Mouse (Mus musculus) cortical plate, adult 2 months (tissue): Measurements from ENCODE around the gene Dscaml1.

ENCODE experiments used
- CTCF ChIP-seq: fragments of 200-500 bp; IDR thresholded peaks from 2 replicates; pipeline ENCODE4 v1.5.1; 2011; ENCODE audit warnings: mild to moderate bottlenecking, control low read depth, low read length; ENCODE audit not compliant: insufficient read depth; ENCODE audit errors: extremely low read depth
- POLR2A ChIP-seq: fragments of 200-500 bp; IDR thresholded peaks from 2 replicates; pipeline ENCODE4 v1.6.1; 2011; ENCODE audit warnings: mild to moderate bottlenecking, low read length, control low read depth; ENCODE audit not compliant: insufficient read depth; ENCODE audit errors: extremely low read depth

DNA sequence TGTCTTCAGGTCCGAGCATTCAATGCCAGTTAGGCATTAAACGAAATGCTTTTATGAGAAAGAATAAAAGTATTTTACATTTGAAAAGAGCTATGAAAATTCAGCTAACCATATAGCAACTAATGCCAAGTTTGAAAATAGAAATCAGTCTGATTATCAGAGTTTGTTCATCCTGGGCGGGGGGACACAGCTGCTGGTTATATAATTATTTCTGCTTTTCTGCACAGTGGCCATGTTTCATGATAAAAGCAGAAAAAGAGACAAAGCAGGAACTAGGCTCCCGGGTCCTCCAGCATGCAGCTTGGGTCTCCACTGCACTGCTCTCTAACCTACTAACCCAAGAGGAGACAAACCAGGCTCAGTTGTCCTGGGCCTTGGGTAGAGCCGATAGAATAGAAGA is 143.9 kb downstream of the Dscaml1 start:
- TF ChIP-seq POLR2A = no peak
- TF ChIP-seq CTCF = no peak
